Mouse (Mus musculus) hindlimb bud, embryonic 11.5 days (tissue): ENCODE measurements at regions not wholly inside any gene's neighbourhood (a gene's known extent, or its start where the extent isn't known, plus 50 kb on each side); places are given as distances from the start of the nearest gene placed in this dataset.

Experiments used
- DNase-seq: peaks from one replicate; pipeline ENCODE4 v3.0.0-alpha.2; 2012; ENCODE audit warnings: low read depth, low spot score; ENCODE audit errors: extremely low spot score

- no peak for DNase-seq
Observed at GRCm38 (mm10) chr7:136221620-136222019, 505.5 kb upstream of the Mki67 start.

DNA sequence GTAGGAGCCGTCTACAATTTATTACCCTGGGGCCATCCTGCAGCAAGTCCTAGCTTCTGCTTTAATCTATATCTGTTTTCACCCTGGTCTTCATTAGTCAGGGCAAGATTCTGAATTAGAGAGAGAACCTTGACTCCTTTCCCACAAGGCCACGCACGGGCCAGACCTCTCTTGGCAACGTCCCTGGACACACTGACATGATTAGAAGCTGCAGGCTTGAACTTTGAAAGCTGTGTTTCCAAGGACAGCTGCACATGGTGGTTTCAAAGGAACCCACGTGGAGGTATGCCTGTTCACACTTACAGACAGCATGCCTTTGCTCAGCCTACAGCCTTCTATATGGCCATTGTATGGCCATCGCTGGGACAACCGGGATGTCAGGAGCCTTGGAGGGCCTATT lies 509.9 kb upstream of the Mki67 start:
- DNase-seq: no peak

GRCm38 (mm10) chr7:136228331-136228730 lies 512.2 kb upstream of the Mki67 start:
- no peak for DNase-seq

- no peak for DNase-seq
Observed at GRCm38 (mm10) chr7:136229592-136229991, 513.4 kb upstream of the Mki67 start.

DNA sequence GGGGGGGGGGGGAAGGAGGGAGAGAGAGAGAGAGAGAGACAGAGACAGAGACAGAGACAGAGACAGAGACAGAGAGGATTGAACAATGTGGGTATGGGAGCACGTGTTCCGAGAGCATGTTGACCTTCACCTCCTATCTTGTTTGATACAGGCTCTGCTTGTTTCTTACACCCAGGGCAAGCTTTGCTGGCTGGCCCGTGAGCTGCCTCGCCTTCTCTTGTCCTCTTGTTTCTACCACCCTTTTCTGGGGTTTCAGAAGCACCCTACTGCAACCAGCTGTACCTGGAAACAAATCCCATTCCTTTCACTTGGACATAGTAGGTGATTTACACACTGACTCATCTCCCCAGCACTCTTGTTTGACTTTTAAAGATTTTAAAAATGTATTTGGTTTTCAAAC lies 516.0 kb upstream of the Mki67 start:
- no peak for DNase-seq

DNA sequence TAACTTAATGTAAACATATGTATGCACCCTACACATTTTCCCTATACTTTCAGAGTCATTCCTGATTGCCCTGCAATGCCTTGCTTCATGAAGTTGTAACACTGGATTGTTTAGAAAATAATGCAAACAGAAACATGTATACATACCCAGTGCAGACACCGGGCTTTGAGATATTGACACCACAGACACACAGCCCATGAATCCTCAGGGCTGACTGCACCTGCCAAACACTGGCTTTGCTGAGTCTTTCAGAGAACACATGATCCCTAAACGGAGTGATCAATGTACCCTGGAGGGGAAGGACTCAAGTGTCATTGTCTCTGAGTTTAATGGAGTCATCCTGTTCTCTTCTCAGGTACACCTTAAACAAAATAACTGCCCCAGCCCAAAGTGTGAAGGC lies 519.4 kb upstream of the Mki67 start:
- no peak for DNase-seq

GRCm38 (mm10) chr7:136236391-136236790 lies 520.2 kb upstream of the Mki67 start:
- DNase-seq: no peak

DNA sequence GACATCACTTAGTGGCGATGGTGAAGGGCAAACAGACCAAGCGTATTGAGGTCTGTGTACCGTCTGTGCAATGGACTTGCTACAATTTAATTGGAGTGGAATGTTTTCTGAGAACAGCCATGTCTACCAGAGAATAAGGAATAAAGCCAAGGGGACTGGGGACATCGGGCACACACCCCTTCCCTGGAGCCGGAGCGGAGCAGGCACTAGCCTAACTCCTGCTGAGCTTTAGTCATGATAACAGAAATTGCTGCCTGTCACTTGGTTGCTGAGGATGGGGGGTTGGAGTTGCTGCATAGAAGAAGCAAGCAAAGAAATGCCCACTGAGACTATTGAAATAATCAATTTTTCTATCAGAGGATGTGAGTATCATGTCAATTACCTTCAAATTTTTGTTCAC lies 549.5 kb upstream of the Mki67 start:
- DNase-seq: no peak

GRCm38 (mm10) chr7:136267716-136268489 lies 551.7 kb upstream of the Mki67 start:
- no peak for DNase-seq

GRCm38 (mm10) chr7:136275651-136276050 lies 559.5 kb upstream of the Mki67 start:
- DNase-seq: no peak

GRCm38 (mm10) chr7:136283770-136284169 lies 567.6 kb upstream of the Mki67 start:
- DNase-seq: no peak

GRCm38 (mm10) chr7:136285606-136286005 lies 569.4 kb upstream of the Mki67 start:
- DNase-seq: no peak

- DNase-seq: no peak
Observed at GRCm38 (mm10) chr7:136293536-136294145, 577.5 kb upstream of the Mki67 start.

DNA sequence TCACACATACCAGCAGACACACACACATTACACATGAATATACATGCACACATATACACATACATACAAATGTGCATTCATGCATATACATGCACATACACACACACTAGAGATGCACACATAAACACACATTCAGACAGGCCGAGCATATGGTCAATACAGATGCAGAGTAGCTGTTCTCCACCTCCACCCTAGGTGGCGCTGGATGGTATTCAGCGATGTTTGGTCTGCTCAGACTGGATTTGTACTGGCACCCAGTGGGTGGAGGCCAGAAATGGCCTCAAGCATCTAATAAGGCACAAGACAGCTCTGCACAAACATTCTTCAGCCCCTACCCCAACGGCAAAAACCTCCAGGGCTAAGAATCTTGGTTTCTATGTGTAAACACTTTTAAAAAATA lies 578.3 kb upstream of the Mki67 start:
- no peak for DNase-seq

- no peak for DNase-seq
Observed at GRCm38 (mm10) chr7:136297901-136298513, 581.8 kb upstream of the Mki67 start.

GRCm38 (mm10) chr7:136306137-136306536 lies 588.3 kb upstream of the Mgmt start:
- DNase-seq: no peak

DNA sequence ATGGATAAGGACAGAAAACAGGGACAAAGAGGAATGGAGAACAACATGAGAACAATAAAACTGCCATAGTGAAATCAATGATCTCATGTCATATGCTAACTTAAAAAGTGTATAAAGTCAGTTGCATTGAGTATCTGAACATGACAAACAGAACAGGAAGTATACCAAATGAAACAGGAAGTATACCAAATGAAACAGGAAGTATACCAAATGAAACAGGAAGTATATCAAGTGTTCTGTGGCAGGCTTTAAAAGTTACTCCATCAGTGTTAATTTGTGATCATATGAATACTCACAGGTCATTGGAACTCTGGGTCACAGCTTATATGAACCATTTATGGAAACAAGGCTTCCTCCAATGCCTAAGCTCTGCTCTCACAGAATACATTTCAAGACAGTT lies 585.6 kb upstream of the Mgmt start:
- DNase-seq: no peak

- DNase-seq: no peak
Observed at GRCm38 (mm10) chr7:136327281-136327680, 567.1 kb upstream of the Mgmt start.

GRCm38 (mm10) chr7:136330431-136330830 lies 564.0 kb upstream of the Mgmt start:
- DNase-seq: no peak

- DNase-seq: no peak
Observed at GRCm38 (mm10) chr7:136332805-136333204, 561.6 kb upstream of the Mgmt start.

DNA sequence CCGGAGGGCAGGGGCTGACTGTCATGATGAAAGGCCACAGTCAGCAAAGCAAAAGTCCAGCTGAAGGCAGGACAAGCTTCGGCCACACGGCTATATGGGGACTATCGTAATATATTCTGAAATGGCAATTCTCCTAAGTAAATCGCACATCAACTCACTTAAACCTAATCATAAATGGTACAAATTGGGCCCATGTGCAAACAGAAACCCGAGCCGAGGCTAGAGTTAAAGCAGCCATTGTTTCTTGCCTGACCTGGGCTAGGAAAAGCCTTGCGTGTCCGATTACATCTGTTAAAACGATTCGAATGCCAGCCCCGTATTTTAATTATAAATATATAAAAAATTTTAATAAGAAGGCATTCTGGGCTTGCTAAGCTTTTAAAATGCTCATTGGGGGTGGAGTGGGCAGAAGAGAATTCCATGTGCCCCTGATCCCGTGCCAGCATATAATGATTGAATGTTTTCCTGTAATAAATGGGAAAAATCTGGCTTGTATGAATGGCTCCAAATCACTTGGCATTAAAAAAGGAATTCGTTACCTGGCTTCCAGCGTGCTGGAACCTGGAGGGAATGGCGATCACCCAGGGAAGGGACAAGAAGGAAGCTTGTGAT lies 552.7 kb upstream of the Mgmt start:
- DNase-seq: no peak
